Mouse (Mus musculus): ENCODE results near the gene Socs7. TPM values are rescaled to one million over a fixed set of nuclear protein-coding genes. Genes with fewer than 3 reads are reported as not detected.

Gene Socs7
- polyA plus RNA-seq, 1 experiment from 2014 or later: 2.1 TPM

- Histone ChIP-seq H3K9ac (ENCODE audit: low read length) (0 out of 2 replicates have a peak overlapping the region, but pooled peaks have one; percentile 57), H3K27ac (ENCODE audit: low read depth) (peak overlapping the region; percentile 77), H3K36me3 (ENCODE audit: control insufficient read depth, insufficient read depth, low read length) (peaks cover 28% of the 10 kb centered on the region), H3K9me3 (ENCODE audit: control insufficient read depth, low read length) (no peaks in the 10 kb centered on the region), H3K4me3 (ENCODE audit: low read depth, low read length) (peak overlapping the region; percentile 58), H3K4me1 (replicated peaks; ENCODE audit: control insufficient read depth, insufficient read depth, low read length) (peaks cover 50% of the 10 kb centered on the region), H3K27me3 (replicated peaks; ENCODE audit: control insufficient read depth, insufficient read depth, low read length) (no peaks in the 10 kb centered on the region), H3K4me2 (ENCODE audit: low read length) (peak overlapping the region; percentile 61)
- 19% methylated on average over 3 of the region's 3 CpGs for WGBS
- DNase-seq (ENCODE audit: low spot score) (no peak), ATAC-seq (replicated peaks; ENCODE audit: low FRiP score, low TSS enrichment, low read depth) (no peak)
Measured at GRCm38 (mm10) chr11:97441658-97442125, 79.3 kb downstream of the Socs7 start.

- Histone ChIP-seq H3K9ac (ENCODE audit: low read length) (no peak overlapping the region), H3K36me3 (ENCODE audit: control insufficient read depth, insufficient read depth, low read length) (peaks cover 34% of the 10 kb centered on the region), H3K4me1 (replicated peaks; ENCODE audit: control insufficient read depth, insufficient read depth, low read length) (peaks cover 42% of the 10 kb centered on the region), H3K27me3 (replicated peaks; ENCODE audit: control insufficient read depth, insufficient read depth, low read length) (no peaks in the 10 kb centered on the region), H3K4me2 (ENCODE audit: low read length) (peak overlapping the region; percentile 61), H3K9me3 (ENCODE audit: control insufficient read depth, low read length) (no peaks in the 10 kb centered on the region), H3K27ac (ENCODE audit: low read depth) (no peak overlapping the region), H3K4me3 (ENCODE audit: low read depth, low read length) (no peak overlapping the region)
- ATAC-seq (replicated peaks; ENCODE audit: low FRiP score, low TSS enrichment, low read depth) (no peak), DNase-seq (ENCODE audit: low spot score) (no peak)
- 86% methylated on average over 11 of the region's 11 CpGs for WGBS
Measured at GRCm38 (mm10) chr11:97442891-97443675, 80.7 kb downstream of the Socs7 start.

- no peak overlapping the region for H3K4me3 ChIP-seq (ENCODE audit: low read depth, low read length)
- no peak overlapping the region for H3K9ac ChIP-seq (ENCODE audit: low read length)
- DNase-seq (ENCODE audit: low spot score) (no peak), ATAC-seq (replicated peaks; ENCODE audit: low FRiP score, low TSS enrichment, low read depth) (no peak)
- H3K27me3 ChIP-seq (replicated peaks; ENCODE audit: control insufficient read depth, insufficient read depth, low read length): no peaks in the 10 kb centered on the region
- H3K9me3 ChIP-seq (ENCODE audit: control insufficient read depth, low read length): no peaks in the 10 kb centered on the region
- WGBS: 70% methylated on average over 6 of the region's 6 CpGs
- no peak overlapping the region for H3K4me2 ChIP-seq (ENCODE audit: low read length)
- H3K36me3 ChIP-seq (ENCODE audit: control insufficient read depth, insufficient read depth, low read length): peaks cover 45% of the 10 kb centered on the region
- no peak overlapping the region for H3K27ac ChIP-seq (ENCODE audit: low read depth)
- peaks cover 34% of the 10 kb centered on the region for H3K4me1 ChIP-seq (replicated peaks; ENCODE audit: control insufficient read depth, insufficient read depth, low read length)
Measured at GRCm38 (mm10) chr11:97445596-97445995, 83.2 kb downstream of the Socs7 start.

- Histone ChIP-seq H3K36me3 (ENCODE audit: control insufficient read depth, insufficient read depth, low read length) (peaks cover 45% of the 10 kb centered on the region), H3K27me3 (replicated peaks; ENCODE audit: control insufficient read depth, insufficient read depth, low read length) (no peaks in the 10 kb centered on the region), H3K27ac (ENCODE audit: low read depth) (no peak overlapping the region), H3K4me2 (ENCODE audit: low read length) (no peak overlapping the region), H3K9ac (ENCODE audit: low read length) (no peak overlapping the region), H3K9me3 (ENCODE audit: control insufficient read depth, low read length) (no peaks in the 10 kb centered on the region), H3K4me1 (replicated peaks; ENCODE audit: control insufficient read depth, insufficient read depth, low read length) (peaks cover 34% of the 10 kb centered on the region), H3K4me3 (ENCODE audit: low read depth, low read length) (no peak overlapping the region)
- ATAC-seq (replicated peaks; ENCODE audit: low FRiP score, low TSS enrichment, low read depth) (no peak), DNase-seq (ENCODE audit: low spot score) (no peak)
- WGBS: 42% methylated on average over 4 of the region's 4 CpGs
Measured at GRCm38 (mm10) chr11:97445999-97446511, 83.7 kb downstream of the Socs7 start.

- Histone ChIP-seq H3K4me2 (ENCODE audit: low read length) (no peak overlapping the region), H3K4me1 (replicated peaks; ENCODE audit: control insufficient read depth, insufficient read depth, low read length) (peaks cover 15% of the 10 kb centered on the region), H3K27me3 (replicated peaks; ENCODE audit: control insufficient read depth, insufficient read depth, low read length) (no peaks in the 10 kb centered on the region), H3K4me3 (ENCODE audit: low read depth, low read length) (no peak overlapping the region), H3K27ac (ENCODE audit: low read depth) (no peak overlapping the region), H3K9me3 (ENCODE audit: control insufficient read depth, low read length) (no peaks in the 10 kb centered on the region), H3K36me3 (ENCODE audit: control insufficient read depth, insufficient read depth, low read length) (peaks cover 65% of the 10 kb centered on the region), H3K9ac (ENCODE audit: low read length) (no peak overlapping the region)
- 76% methylated on average over 7 of the region's 7 CpGs for WGBS
- DNase-seq (ENCODE audit: low spot score) (no peak), ATAC-seq (replicated peaks; ENCODE audit: low FRiP score, low TSS enrichment, low read depth) (no peak)
Measured at GRCm38 (mm10) chr11:97447979-97448378, 85.6 kb downstream of the Socs7 start.

Other genes with a start within 250 kb of the Socs7 start
- gene Tbx21, start 247.2 kb upstream of the Socs7 start, polyA plus RNA-seq (2014; fragmentation: Nextera tagmentation; extraction: Ambion mirVana): 0.07 TPM in 1 of 2 replicates, not detected in the other
- 3.2 and 3.9 TPM in 2 replicates for gene Tbkbp1, start 211.1 kb upstream of the Socs7 start, polyA plus RNA-seq (2014; fragmentation: Nextera tagmentation; extraction: Ambion mirVana)
- 79.9 and 86.0 TPM in 2 replicates for gene Kpnb1, start 174.7 kb upstream of the Socs7 start, polyA plus RNA-seq (2014; fragmentation: Nextera tagmentation; extraction: Ambion mirVana)
- gene Npepps, start 81.9 kb upstream of the Socs7 start, polyA plus RNA-seq (2014; fragmentation: Nextera tagmentation; extraction: Ambion mirVana): 83.1 and 90.0 TPM in 2 replicates
- gene Mrpl45, start 46.8 kb upstream of the Socs7 start, polyA plus RNA-seq (2014; fragmentation: Nextera tagmentation; extraction: Ambion mirVana): 52.1 and 55.5 TPM in 2 replicates
- 0.11 and 0.15 TPM in 2 replicates for gene Gpr179, start 10.5 kb upstream of the Socs7 start, polyA plus RNA-seq (2014; fragmentation: Nextera tagmentation; extraction: Ambion mirVana)
- gene Arhgap23, start 53.0 kb downstream of the Socs7 start, polyA plus RNA-seq (2014; fragmentation: Nextera tagmentation; extraction: Ambion mirVana): 5.0 and 5.1 TPM in 2 replicates
- gene 4933428G20Rik, start 137.8 kb downstream of the Socs7 start, polyA plus RNA-seq (2014; fragmentation: Nextera tagmentation; extraction: Ambion mirVana): 0.12 TPM in 2 replicates
- 0.16 and 0.30 TPM in 2 replicates for gene Srcin1, start 213.6 kb downstream of the Socs7 start, polyA plus RNA-seq (2014; fragmentation: Nextera tagmentation; extraction: Ambion mirVana)

Measured in intestine, embryonic 14.5 days (tissue).